Mouse (Mus musculus) limb, embryonic 14.5 days (tissue): ENCODE measurements around the gene Vps26a. TPM values are rescaled to one million over a fixed set of nuclear protein-coding genes. Genes with fewer than 3 reads are reported as not detected.
"Not testable (repeated sequence)": the region's sequence is repeated elsewhere in the genome, so short reads cannot be mapped to it uniquely, and the experiment has no call there.

Experiments
- ATAC-seq: fragments of 200-750 bp; cut with Nextera tagmentation; 2 replicates; pipeline ENCODE4 v1.8.0; 2017; ENCODE audit warnings: low read depth, moderate number of reproducible peaks, moderate TSS enrichment; ENCODE audit not compliant: low FRiP score
- DNase-seq: peaks from one replicate; pipeline ENCODE4 v3.0.0-alpha.2; 2015; ENCODE audit warnings: low spot score
- H3K27ac ChIP-seq: fragments of 300-500 bp; sonication (generic); replicated peaks from 2 replicates; pipeline ENCODE4 v1.5.1; 2014; ENCODE audit warnings: low read depth, mild to moderate bottlenecking, low read length, moderate library complexity, mixed read lengths
- H3K27me3 ChIP-seq: fragments of 300-500 bp; sonication (generic); 2 replicates; pipeline ENCODE4 v1.6.1; 2014; ENCODE audit warnings: low read length, mixed read lengths; ENCODE audit not compliant: control insufficient read depth, insufficient read depth
- H3K36me3 ChIP-seq: fragments of 300-500 bp; sonication (generic); 2 replicates; pipeline ENCODE4 v1.6.1; 2014; ENCODE audit warnings: mild to moderate bottlenecking, low read length, moderate library complexity, mixed read lengths; ENCODE audit not compliant: control insufficient read depth, insufficient read depth
- H3K4me1 ChIP-seq: fragments of 300-500 bp; sonication (generic); 2 replicates; pipeline ENCODE4 v1.6.1; 2014; ENCODE audit warnings: antibody characterized with exemption, low read length, mixed read lengths; ENCODE audit not compliant: control insufficient read depth, insufficient read depth
- H3K4me2 ChIP-seq: fragments of 300-500 bp; sonication (generic); replicated peaks from 2 replicates; pipeline ENCODE4 v1.6.1; 2014; ENCODE audit warnings: low read depth, mild to moderate bottlenecking, low read length, moderate library complexity; ENCODE audit not compliant: severe bottlenecking
- H3K4me3 ChIP-seq: fragments of 300-500 bp; sonication (generic); replicated peaks from 2 replicates; pipeline ENCODE4 v1.5.1; 2014; ENCODE audit warnings: low read length
- H3K9ac ChIP-seq: fragments of 300-500 bp; sonication (generic); 2 replicates; pipeline ENCODE4 v1.6.1; 2014; ENCODE audit warnings: mild to moderate bottlenecking, low read depth, low read length, moderate library complexity; ENCODE audit not compliant: severe bottlenecking
- H3K9me3 ChIP-seq: fragments of 300-500 bp; sonication (generic); 2 replicates; pipeline ENCODE4 v1.6.1; 2016; ENCODE audit warnings: low read length; ENCODE audit not compliant: control insufficient read depth
- POLR2A ChIP-seq: fragments of 200-500 bp; IDR thresholded peaks from 2 replicates; pipeline ENCODE4 v1.8.0; 2012; ENCODE audit warnings: inconsistent platforms, mild to moderate bottlenecking, moderate library complexity, borderline replicate concordance; ENCODE audit not compliant: insufficient read depth, insufficient read length; ENCODE audit errors: extremely low read depth
- WGBS: fragments of 180-500 bp; shearing (Covaris S2); extraction: QIAGEN DNeasy Blood & Tissue Kit; methylation state at CpG from one replicate; pipeline ENCODE4 v1.1.7; 2014; 5-methylcytosine and 5-hydroxymethylcytosine counted together
- polyA plus RNA-seq, 2 experiments: library from polyadenylated mRNA; depleted of rRNA in 1 of 2; stranded (reverse) in 1 of 2; unstranded in 1 of 2; fragments of >200 nt; fragmentation: Nextera tagmentation in 1 of 2; extraction: Ambion mirVana in 1 of 2; gene quantifications; 2 replicates each; pipeline versions ENCODE4 v1.2.1 to v1.2.3; 2012 to 2014

The Vps26a gene
- polyA plus RNA-seq, 2 experiments = 29.2 to 67.1 TPM

- Histone ChIP-seq H3K4me3 (no peak overlapping the region), H3K36me3 (no peaks in the 10 kb centered on the region), H3K9ac (no peak overlapping the region), H3K27ac (no peak overlapping the region), H3K9me3 (no peaks in the 10 kb centered on the region), H3K4me1 (no peaks in the 10 kb centered on the region), H3K27me3 (no peaks in the 10 kb centered on the region), H3K4me2 (no peak overlapping the region)
- DNase-seq (peak; percentile 65), ATAC-seq (peak; percentile 73)
- WGBS = 25% methylated on average over 15 of the region's 15 CpGs
- no peak for TF ChIP-seq POLR2A
These were observed 13.7 kb upstream of the Vps26a start for GRCm38 (mm10) chr10:62500088-62500915.

- H3K27ac ChIP-seq, H3K27me3 ChIP-seq, H3K9ac ChIP-seq, H3K4me1 ChIP-seq, H3K4me2 ChIP-seq, H3K36me3 ChIP-seq, H3K9me3 ChIP-seq, ATAC-seq, H3K4me3 ChIP-seq, DNase-seq: not testable (repeated sequence)
- 87% methylated on average over 3 of the region's 3 CpGs for WGBS
These were observed 5.1 kb upstream of the Vps26a start for GRCm38 (mm10) chr10:62491681-62492080.

- Histone ChIP-seq H3K36me3 (no peaks in the 10 kb centered on the region), H3K4me1 (peaks cover 3% of the 10 kb centered on the region), H3K27ac (no peak overlapping the region), H3K27me3 (no peaks in the 10 kb centered on the region), H3K4me3 (no peak overlapping the region), H3K4me2 (no peak overlapping the region), H3K9ac (no peak overlapping the region), H3K9me3 (no peaks in the 10 kb centered on the region)
- DNase-seq (peak; percentile 54), ATAC-seq (no peak)
- WGBS = 24% methylated on average over 1 of the region's 1 CpGs
- no peak for TF ChIP-seq POLR2A
These were observed 1.7 kb upstream of the Vps26a start for GRCm38 (mm10) chr10:62488266-62488665.

- Histone ChIP-seq H3K9ac (peak overlapping the region; percentile 75), H3K9me3 (no peaks in the 10 kb centered on the region), H3K4me3 (peak overlapping the region; percentile 96), H3K27me3 (no peaks in the 10 kb centered on the region), H3K27ac (peak overlapping the region; percentile 53), H3K4me2 (peak overlapping the region; percentile 62), H3K36me3 (no peaks in the 10 kb centered on the region), H3K4me1 (peaks cover 3% of the 10 kb centered on the region)
- 1% methylated on average over 33 of the region's 48 CpGs for WGBS
- DNase-seq (peak; percentile 64), ATAC-seq (peak; percentile 66)
- TF ChIP-seq POLR2A = no peak
These were observed 575 bp downstream of the Vps26a start for GRCm38 (mm10) chr10:62485878-62486582.

- H3K9me3 ChIP-seq = no peaks in the 10 kb centered on the region
- no peak for TF ChIP-seq POLR2A
- H3K4me3 ChIP-seq = no peak overlapping the region
- H3K27me3 ChIP-seq = no peaks in the 10 kb centered on the region
- DNase-seq = no peak
- H3K4me1 ChIP-seq = peaks cover 3% of the 10 kb centered on the region
- no peak overlapping the region for H3K27ac ChIP-seq
- no peak for ATAC-seq
- H3K9ac ChIP-seq = no peak overlapping the region
- WGBS = 44% methylated on average over 7 of the region's 7 CpGs
- H3K36me3 ChIP-seq = peaks cover 12% of the 10 kb centered on the region; the same call in 1 of the 2 replicates
- H3K4me2 ChIP-seq = no peak overlapping the region
These were observed 5.3 kb downstream of the Vps26a start for GRCm38 (mm10) chr10:62481108-62481852.
